Mouse (Mus musculus): ENCODE results near the gene Rbm26. TPM values are rescaled to one million over a fixed set of nuclear protein-coding genes. Genes with fewer than 3 reads are reported as not detected.

Rbm26 gene
- polyA plus RNA-seq, 1 experiment from 2014 or later, result 52.5 TPM

GRCm38 (mm10) chr14:105178996-105179395 is 1.9 kb upstream of the Rbm26 start:
- no peaks in the 10 kb centered on the region for H3K36me3 ChIP-seq (ENCODE audit: control insufficient read depth, insufficient read depth, low read length)
- 57% methylated on average over 7 of the region's 7 CpGs for WGBS
- H3K27ac ChIP-seq (ENCODE audit: low read depth, low read length), result no peak overlapping the region
- H3K9ac ChIP-seq (replicated peaks; ENCODE audit: low read depth, low read length), result no peak overlapping the region
- H3K4me2 ChIP-seq (ENCODE audit: low read depth, low read length), result no peak overlapping the region
- H3K4me1 ChIP-seq (ENCODE audit: control insufficient read depth, insufficient read depth, low read length), result peaks cover 16% of the 10 kb centered on the region
- no peak for ATAC-seq (ENCODE audit: low read depth)
- no peak overlapping the region for H3K4me3 ChIP-seq (ENCODE audit: low read depth, low read length)
- H3K9me3 ChIP-seq (ENCODE audit: control insufficient read depth, low read length), result no peaks in the 10 kb centered on the region
- H3K27me3 ChIP-seq (ENCODE audit: control insufficient read depth, insufficient read depth, low read length), result no peaks in the 10 kb centered on the region

GRCm38 (mm10) chr14:105176381-105177168 is 552 bp downstream of the Rbm26 start:
- peak; percentile 75 for ATAC-seq (ENCODE audit: low read depth)

DNA sequence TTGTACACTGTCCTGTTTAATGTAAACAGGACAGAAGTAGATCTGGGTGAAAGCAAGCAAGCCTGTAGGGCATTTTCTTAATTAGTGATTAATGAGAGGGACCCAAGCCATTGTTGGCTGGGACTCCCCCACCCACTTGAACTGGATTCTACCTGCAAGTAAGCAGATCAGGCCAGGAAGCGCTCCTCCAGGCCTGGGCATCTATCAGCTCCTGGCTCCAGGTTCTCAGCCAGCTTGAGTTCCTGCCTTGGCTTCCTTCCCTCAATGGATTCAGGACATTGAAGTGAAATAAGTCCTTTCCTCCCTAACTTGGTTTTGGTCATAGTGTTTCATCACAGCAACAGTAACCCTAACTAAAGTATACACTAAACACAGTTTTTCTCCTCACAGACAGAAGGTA is 9.9 kb downstream of the Rbm26 start:
- no peaks in the 10 kb centered on the region for H3K27me3 ChIP-seq (ENCODE audit: control insufficient read depth, insufficient read depth, low read length)
- WGBS, result 95% methylated on average over 1 of the region's 1 CpGs
- no peaks in the 10 kb centered on the region for H3K36me3 ChIP-seq (ENCODE audit: control insufficient read depth, insufficient read depth, low read length)
- H3K4me3 ChIP-seq (ENCODE audit: low read depth, low read length), result no peak overlapping the region
- H3K9me3 ChIP-seq (ENCODE audit: control insufficient read depth, low read length), result no peaks in the 10 kb centered on the region
- no peak overlapping the region for H3K4me2 ChIP-seq (ENCODE audit: low read depth, low read length)
- H3K27ac ChIP-seq (ENCODE audit: low read depth, low read length), result no peak overlapping the region
- ATAC-seq (ENCODE audit: low read depth), result no peak
- H3K4me1 ChIP-seq (ENCODE audit: control insufficient read depth, insufficient read depth, low read length), result no peaks in the 10 kb centered on the region
- no peak overlapping the region for H3K9ac ChIP-seq (replicated peaks; ENCODE audit: low read depth, low read length)

More at GRCm38 (mm10) chr14:105176381-105177168, 552 bp downstream of the Rbm26 start:
- H3K4me3 ChIP-seq (ENCODE audit: low read depth, low read length), result peak overlapping the region; percentile 95
- H3K9ac ChIP-seq (replicated peaks; ENCODE audit: low read depth, low read length), result peak overlapping the region; percentile 97
- peaks cover 18% of the 10 kb centered on the region for H3K4me1 ChIP-seq (ENCODE audit: control insufficient read depth, insufficient read depth, low read length)
- under 1% methylated on average over 74 of the region's 74 CpGs for WGBS
- H3K27ac ChIP-seq (ENCODE audit: low read depth, low read length), result peak overlapping the region; percentile 96
- H3K9me3 ChIP-seq (ENCODE audit: control insufficient read depth, low read length), result no peaks in the 10 kb centered on the region
- no peaks in the 10 kb centered on the region for H3K27me3 ChIP-seq (ENCODE audit: control insufficient read depth, insufficient read depth, low read length)
- no peaks in the 10 kb centered on the region for H3K36me3 ChIP-seq (ENCODE audit: control insufficient read depth, insufficient read depth, low read length)
- peak overlapping the region; percentile 76 for H3K4me2 ChIP-seq (ENCODE audit: low read depth, low read length)

DNA sequence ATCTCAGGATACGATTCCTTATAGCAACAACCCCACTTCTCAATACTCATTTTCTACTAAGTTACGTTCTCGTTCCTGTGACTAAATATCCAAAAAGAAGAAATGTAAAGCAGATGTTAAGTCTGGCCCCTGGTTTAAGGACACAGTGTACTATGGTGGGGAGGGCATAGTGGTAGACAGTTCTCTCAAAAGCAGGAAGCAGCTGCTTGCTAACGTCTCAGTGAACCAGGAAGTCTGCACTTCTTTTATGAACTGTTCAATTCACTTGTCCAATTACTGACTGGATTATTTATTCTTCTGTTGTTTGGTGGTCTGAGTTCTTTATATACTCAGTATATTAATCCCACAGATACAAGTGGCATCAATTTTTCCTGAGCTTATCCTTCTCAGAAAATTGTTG is 12.3 kb downstream of the Rbm26 start:
- WGBS, result 53% methylated on average over 4 of the region's 4 CpGs
- Histone ChIP-seq H3K9ac (replicated peaks; ENCODE audit: low read depth, low read length) (no peak overlapping the region), H3K4me2 (ENCODE audit: low read depth, low read length) (no peak overlapping the region), H3K27me3 (ENCODE audit: control insufficient read depth, insufficient read depth, low read length) (no peaks in the 10 kb centered on the region), H3K4me1 (ENCODE audit: control insufficient read depth, insufficient read depth, low read length) (0 out of 2 replicates have a peak, but pooled peaks cover 2% of the 10 kb centered on the region), H3K36me3 (ENCODE audit: control insufficient read depth, insufficient read depth, low read length) (no peaks in the 10 kb centered on the region), H3K9me3 (ENCODE audit: control insufficient read depth, low read length) (no peaks in the 10 kb centered on the region), H3K27ac (ENCODE audit: low read depth, low read length) (no peak overlapping the region), H3K4me3 (ENCODE audit: low read depth, low read length) (no peak overlapping the region)
- no peak for ATAC-seq (ENCODE audit: low read depth)

DNA sequence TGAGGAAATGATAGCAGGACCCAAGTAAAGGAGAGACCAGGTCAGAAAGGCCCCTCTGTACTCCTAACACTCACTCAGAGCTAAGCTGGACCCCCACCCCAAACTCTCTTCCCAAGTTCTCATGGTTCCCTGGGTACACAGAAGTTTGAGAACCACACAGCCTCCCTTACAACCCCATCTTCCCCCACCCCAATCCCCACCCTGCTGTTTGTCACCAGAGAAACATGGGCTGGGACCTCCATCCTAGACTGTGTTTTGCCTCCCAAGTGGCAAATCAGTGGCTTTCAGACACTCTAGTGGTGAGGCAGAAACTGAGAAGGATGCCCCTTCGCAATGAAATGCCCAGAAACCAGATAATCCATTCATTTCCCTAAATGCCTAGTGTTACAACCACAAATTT is 15.8 kb downstream of the Rbm26 start:
- H3K9me3 ChIP-seq (ENCODE audit: control insufficient read depth, low read length), result no peaks in the 10 kb centered on the region
- no peak overlapping the region for H3K4me3 ChIP-seq (ENCODE audit: low read depth, low read length)
- H3K4me2 ChIP-seq (ENCODE audit: low read depth, low read length), result no peak overlapping the region
- 82% methylated on average over 1 of the region's 1 CpGs for WGBS
- H3K27me3 ChIP-seq (ENCODE audit: control insufficient read depth, insufficient read depth, low read length), result no peaks in the 10 kb centered on the region
- no peaks in the 10 kb centered on the region; the same call in 1 of the 2 replicates for H3K36me3 ChIP-seq (ENCODE audit: control insufficient read depth, insufficient read depth, low read length)
- no peak overlapping the region for H3K9ac ChIP-seq (replicated peaks; ENCODE audit: low read depth, low read length)
- no peak overlapping the region for H3K27ac ChIP-seq (ENCODE audit: low read depth, low read length)
- no peak for ATAC-seq (ENCODE audit: low read depth)
- 0 out of 2 replicates have a peak, but pooled peaks cover 2% of the 10 kb centered on the region for H3K4me1 ChIP-seq (ENCODE audit: control insufficient read depth, insufficient read depth, low read length)

DNA sequence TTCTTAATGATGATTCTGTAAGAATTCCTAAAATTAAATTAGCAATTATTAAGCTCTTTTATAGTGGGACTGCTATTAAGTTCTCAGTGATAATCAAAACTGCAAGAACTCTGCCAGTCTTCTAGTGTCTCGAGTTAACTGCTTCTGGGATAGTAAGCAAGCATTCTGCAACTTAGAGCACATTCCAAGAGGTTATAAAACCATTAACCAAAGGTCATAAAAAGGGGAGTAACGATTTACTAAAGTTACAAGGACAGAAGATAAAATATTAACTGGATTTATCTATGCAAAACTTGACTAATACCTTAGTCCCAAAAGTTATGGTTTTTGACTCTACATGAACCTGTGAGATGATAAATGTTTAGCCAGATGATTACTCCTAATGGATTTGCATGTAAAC is 18.6 kb downstream of the Rbm26 start:
- no peak overlapping the region for H3K27ac ChIP-seq (ENCODE audit: low read depth, low read length)
- no peaks in the 10 kb centered on the region for H3K9me3 ChIP-seq (ENCODE audit: control insufficient read depth, low read length)
- H3K27me3 ChIP-seq (ENCODE audit: control insufficient read depth, insufficient read depth, low read length), result no peaks in the 10 kb centered on the region
- H3K4me3 ChIP-seq (ENCODE audit: low read depth, low read length), result no peak overlapping the region
- no peak overlapping the region for H3K9ac ChIP-seq (replicated peaks; ENCODE audit: low read depth, low read length)
- 7% methylated on average over 2 of the region's 2 CpGs for WGBS
- no peak for ATAC-seq (ENCODE audit: low read depth)
- H3K4me2 ChIP-seq (ENCODE audit: low read depth, low read length), result no peak overlapping the region
- 0 out of 2 replicates have a peak, but pooled peaks cover 2% of the 10 kb centered on the region for H3K4me1 ChIP-seq (ENCODE audit: control insufficient read depth, insufficient read depth, low read length)
- H3K36me3 ChIP-seq (ENCODE audit: control insufficient read depth, insufficient read depth, low read length), result no peaks in the 10 kb centered on the region; the same call in 1 of the 2 replicates

- WGBS, result 93% methylated on average over 3 of the region's 3 CpGs
These were observed 43.1 kb downstream of the Rbm26 start for GRCm38 (mm10) chr14:105134076-105134475.

GRCm38 (mm10) chr14:105127715-105128385 is 49.3 kb downstream of the Rbm26 start:
- Histone ChIP-seq H3K27me3 (ENCODE audit: control insufficient read depth, insufficient read depth, low read length) (no peaks in the 10 kb centered on the region), H3K4me1 (ENCODE audit: control insufficient read depth, insufficient read depth, low read length) (no peaks in the 10 kb centered on the region), H3K9ac (replicated peaks; ENCODE audit: low read depth, low read length) (no peak overlapping the region), H3K9me3 (ENCODE audit: control insufficient read depth, low read length) (no peaks in the 10 kb centered on the region), H3K36me3 (ENCODE audit: control insufficient read depth, insufficient read depth, low read length) (peaks cover 29% of the 10 kb centered on the region), H3K4me2 (ENCODE audit: low read depth, low read length) (no peak overlapping the region), H3K27ac (ENCODE audit: low read depth, low read length) (no peak overlapping the region), H3K4me3 (ENCODE audit: low read depth, low read length) (no peak overlapping the region)
- WGBS, result 90% methylated on average over 4 of the region's 4 CpGs
- no peak for ATAC-seq (ENCODE audit: low read depth)

More at GRCm38 (mm10) chr14:105134076-105134475, 43.1 kb downstream of the Rbm26 start:
- ATAC-seq (ENCODE audit: low read depth), result no peak
- H3K4me2 ChIP-seq (ENCODE audit: low read depth, low read length), result no peak overlapping the region
- no peak overlapping the region for H3K27ac ChIP-seq (ENCODE audit: low read depth, low read length)
- peaks cover 9% of the 10 kb centered on the region for H3K36me3 ChIP-seq (ENCODE audit: control insufficient read depth, insufficient read depth, low read length)
- no peak overlapping the region for H3K9ac ChIP-seq (replicated peaks; ENCODE audit: low read depth, low read length)
- no peaks in the 10 kb centered on the region for H3K27me3 ChIP-seq (ENCODE audit: control insufficient read depth, insufficient read depth, low read length)
- H3K4me3 ChIP-seq (ENCODE audit: low read depth, low read length), result no peak overlapping the region
- H3K4me1 ChIP-seq (ENCODE audit: control insufficient read depth, insufficient read depth, low read length), result no peaks in the 10 kb centered on the region
- no peaks in the 10 kb centered on the region for H3K9me3 ChIP-seq (ENCODE audit: control insufficient read depth, low read length)

- H3K9me3 ChIP-seq (ENCODE audit: control insufficient read depth, low read length), result no peaks in the 10 kb centered on the region
- ATAC-seq (ENCODE audit: low read depth), result no peak
- H3K9ac ChIP-seq (replicated peaks; ENCODE audit: low read depth, low read length), result no peak overlapping the region
- no peak overlapping the region for H3K4me3 ChIP-seq (ENCODE audit: low read depth, low read length)
- peaks cover 29% of the 10 kb centered on the region for H3K36me3 ChIP-seq (ENCODE audit: control insufficient read depth, insufficient read depth, low read length)
- H3K27me3 ChIP-seq (ENCODE audit: control insufficient read depth, insufficient read depth, low read length), result no peaks in the 10 kb centered on the region
- no peak overlapping the region for H3K27ac ChIP-seq (ENCODE audit: low read depth, low read length)
- 94% methylated on average over 9 of the region's 9 CpGs for WGBS
- no peak overlapping the region for H3K4me2 ChIP-seq (ENCODE audit: low read depth, low read length)
- no peaks in the 10 kb centered on the region for H3K4me1 ChIP-seq (ENCODE audit: control insufficient read depth, insufficient read depth, low read length)
These were observed 52.6 kb downstream of the Rbm26 start for GRCm38 (mm10) chr14:105124513-105124912.
